Mouse (Mus musculus): ENCODE results near the gene Kcnj6. TPM values are rescaled to one million over a fixed set of nuclear protein-coding genes. Genes with fewer than 3 reads are reported as not detected.

Kcnj6 gene
- total RNA-seq, 2 experiments from 2014 or later = not detected

- no peak for DNase-seq
Measured at GRCm38 (mm10) chr16:94931343-94932301, 65.9 kb downstream of the Kcnj6 start.

DNA sequence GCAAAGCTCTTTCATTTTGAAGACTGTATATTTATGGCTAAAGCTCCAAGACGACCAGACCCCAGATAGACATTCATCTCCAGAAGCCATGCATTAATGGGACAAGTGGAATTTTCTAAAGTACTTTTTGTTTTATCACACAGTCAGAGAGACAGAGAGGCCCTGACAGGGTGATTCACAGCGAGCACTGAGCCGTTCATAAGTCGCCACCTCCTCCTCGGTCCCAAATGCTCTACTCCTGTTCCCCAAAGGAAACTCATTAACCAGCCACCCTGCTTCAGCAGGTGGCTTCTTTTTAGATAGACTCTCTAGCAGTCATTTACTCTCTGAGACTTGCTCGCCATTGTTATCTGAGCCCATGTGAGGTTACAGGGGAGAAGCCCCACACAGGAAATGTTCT, 72.1 kb downstream of the Kcnj6 start:
- no peak for DNase-seq

DNA sequence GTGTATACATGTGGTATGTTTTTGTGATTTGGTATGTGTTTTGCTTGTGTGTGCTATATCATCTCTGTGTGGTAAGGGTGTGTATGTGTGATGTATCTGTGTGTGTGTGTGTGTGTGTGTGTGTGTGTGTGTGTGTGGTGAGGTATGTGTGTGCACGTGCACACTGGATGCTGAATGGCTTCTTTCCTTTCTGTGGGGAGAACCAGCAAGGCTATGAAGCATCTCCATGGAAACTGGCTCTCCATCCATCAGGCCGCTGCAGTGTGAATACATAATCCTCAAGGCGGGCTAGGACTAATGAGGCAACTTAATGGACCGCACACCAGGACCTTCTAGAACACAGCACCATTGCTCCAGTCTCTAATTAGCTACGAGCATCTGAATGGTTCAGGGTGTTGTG, 78.3 kb downstream of the Kcnj6 start:
- DNase-seq = no peak

DNA sequence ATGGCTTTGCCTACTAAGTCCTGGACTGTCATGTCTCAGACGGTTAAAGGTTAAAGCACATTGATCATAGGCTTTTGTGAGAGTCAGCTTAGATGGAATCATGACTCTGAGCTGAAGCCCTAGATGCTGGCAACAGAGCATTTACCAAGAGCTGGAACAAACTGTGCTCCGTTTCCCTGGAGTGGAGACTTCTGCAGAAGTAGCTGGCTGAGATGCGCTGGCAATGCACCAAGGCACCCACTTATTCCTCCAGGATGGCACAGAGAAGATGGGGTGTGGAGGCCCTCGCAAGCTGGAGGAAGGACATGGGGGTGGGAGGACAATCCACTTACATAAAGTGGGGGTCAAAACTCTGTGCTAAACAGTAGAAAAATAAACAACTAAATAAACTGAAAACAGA, 91.5 kb downstream of the Kcnj6 start:
- no peak for DNase-seq

DNA sequence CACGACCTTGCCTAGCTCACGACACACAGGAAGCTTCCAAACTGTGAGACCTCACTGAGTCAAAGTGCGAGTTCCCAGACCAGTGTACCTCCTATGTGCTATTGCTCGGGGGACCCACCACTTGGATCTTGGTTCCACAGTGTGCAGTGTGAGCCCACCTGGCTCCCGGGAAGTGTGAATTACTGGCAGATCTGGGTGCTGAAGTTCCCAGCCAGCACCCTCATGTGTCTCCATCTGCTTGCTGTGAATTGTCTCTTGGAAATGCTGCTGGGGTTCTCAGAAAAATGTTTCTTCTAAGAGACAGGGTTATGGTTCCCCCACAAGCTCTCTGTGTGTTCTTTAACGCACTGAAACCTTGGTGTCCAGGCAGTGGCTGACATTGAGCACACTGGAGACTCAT, 98.7 kb downstream of the Kcnj6 start:
- no peak for DNase-seq

- DNase-seq = no peak
Measured at GRCm38 (mm10) chr16:94892162-94892650, 105.3 kb downstream of the Kcnj6 start.

DNA sequence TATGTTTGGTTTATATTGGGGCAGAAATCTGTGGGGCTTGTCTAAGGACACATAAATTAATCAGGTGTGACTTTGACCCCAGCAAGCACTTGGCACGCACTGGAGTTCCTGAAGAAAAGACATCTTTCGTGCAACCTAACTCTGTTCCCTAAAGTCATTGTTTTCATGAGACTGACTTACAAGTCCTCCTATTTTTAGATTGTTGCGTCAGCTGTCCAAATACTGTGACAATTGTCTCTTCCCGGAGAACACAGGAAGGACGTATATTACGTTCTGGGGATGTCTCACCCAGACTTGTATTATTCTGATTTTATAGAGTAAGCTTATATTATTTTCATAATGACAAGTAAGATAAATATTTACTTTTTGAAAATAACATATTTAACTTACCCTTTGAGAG, 106.9 kb downstream of the Kcnj6 start:
- DNase-seq = no peak

- DNase-seq = no peak
Measured at GRCm38 (mm10) chr16:94890056-94890455, 107.4 kb downstream of the Kcnj6 start.

DNA sequence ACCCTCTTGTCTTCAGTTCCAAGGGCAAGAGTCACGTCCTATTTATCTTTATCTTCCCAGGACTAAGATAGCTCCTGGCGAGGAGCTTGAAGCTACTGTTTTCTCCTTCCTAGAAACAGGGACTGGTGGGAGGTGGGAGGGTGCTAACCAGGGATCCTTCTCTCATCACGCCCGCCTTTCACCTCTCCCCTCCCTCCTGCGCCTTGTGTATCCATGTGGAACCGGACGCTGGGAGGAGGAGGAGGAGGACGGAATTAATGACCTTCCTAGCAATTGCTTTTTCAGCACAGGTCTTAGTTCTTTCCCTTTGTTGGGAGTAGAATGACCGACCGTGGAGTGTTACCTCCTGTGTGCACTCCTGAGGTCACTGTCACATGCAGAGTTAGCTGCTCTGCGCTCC, 108.9 kb downstream of the Kcnj6 start:
- no peak for DNase-seq

GRCm38 (mm10) chr16:94886398-94886797, 111.1 kb downstream of the Kcnj6 start:
- DNase-seq = no peak

DNA sequence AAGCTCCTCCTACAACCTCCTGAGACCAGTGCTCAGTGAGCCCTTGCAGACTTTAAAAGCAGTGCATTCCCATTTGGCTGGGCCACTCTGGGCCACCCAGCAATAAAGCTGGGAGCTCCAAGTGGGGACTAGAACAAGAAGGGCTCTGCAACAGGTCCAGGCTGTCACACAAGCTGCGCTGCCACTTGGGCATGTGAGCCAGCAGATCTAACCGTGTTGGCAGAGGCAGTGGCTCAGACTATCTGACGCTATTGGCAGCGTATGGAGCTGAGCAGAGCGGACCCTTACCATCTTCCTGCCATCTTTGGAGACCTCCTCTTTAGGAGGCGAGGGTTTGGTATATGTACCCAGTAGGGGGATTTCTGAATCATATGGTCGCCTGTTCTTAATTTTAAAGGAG, 112.4 kb downstream of the Kcnj6 start:
- no peak for DNase-seq

- DNase-seq = no peak
Measured at GRCm38 (mm10) chr16:94883909-94884308, 113.6 kb downstream of the Kcnj6 start.

DNA sequence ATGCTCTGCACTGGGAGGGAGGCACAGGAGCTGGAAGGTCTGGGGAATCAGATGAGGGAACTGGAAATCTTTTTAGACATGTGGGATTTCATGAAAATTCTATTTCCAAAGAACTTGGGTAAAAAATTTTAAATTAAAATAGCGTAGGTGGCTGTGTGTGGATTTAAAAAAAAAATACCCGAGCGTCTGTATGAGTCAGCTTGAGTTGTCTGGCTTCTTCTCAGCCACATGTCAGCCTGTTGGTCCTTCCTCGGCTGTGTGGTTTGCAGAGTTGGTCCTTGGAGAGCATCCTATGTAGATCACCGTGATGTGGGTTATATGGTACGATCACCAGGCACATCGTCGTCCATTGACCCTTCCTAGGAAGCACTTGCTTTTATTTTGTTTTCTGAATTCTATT, 114.3 kb downstream of the Kcnj6 start:
- no peak for DNase-seq

- DNase-seq = no peak
Measured at GRCm38 (mm10) chr16:94882111-94882510, 115.4 kb downstream of the Kcnj6 start.

DNA sequence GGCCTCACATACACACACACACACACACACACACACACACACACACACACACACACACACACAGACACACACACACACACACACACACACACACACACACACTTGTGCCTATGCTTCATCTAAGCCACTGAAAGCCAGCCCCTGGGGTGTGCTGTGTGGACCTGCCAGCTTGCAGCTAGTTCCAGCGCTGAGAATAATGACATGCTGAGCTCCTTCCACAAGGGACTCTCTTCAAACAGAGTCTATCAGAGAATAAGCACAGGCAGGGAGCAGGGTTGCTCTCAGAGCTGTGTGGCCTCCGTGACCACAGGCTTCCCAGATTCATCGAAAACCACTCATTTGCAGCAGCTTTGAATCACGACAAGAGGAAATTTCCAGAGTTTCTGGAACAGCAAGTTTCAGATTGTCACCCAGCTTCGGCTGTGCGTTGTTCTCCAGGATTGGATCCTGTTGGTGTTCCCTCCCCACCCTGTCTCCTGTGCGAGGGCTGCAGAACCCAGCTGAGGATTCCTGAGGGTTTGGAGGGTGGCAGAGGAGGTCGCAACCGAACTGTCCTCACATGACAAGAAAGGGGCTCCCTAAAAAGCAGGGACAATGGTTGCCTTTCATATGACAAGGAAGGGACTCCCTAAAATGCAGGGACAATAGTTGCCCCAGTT, 124.8 kb downstream of the Kcnj6 start:
- DNase-seq = no peak

GRCm38 (mm10) chr16:94868354-94868753, 129.1 kb downstream of the Kcnj6 start:
- DNase-seq = no peak

GRCm38 (mm10) chr16:94866300-94866956, 131.1 kb downstream of the Kcnj6 start:
- DNase-seq = no peak

- no peak for DNase-seq
Measured at GRCm38 (mm10) chr16:94865796-94866195, 131.7 kb downstream of the Kcnj6 start.

GRCm38 (mm10) chr16:94865101-94865500, 132.4 kb downstream of the Kcnj6 start:
- DNase-seq = no peak

GRCm38 (mm10) chr16:94863475-94863874, 134.0 kb downstream of the Kcnj6 start:
- no peak for DNase-seq

DNA sequence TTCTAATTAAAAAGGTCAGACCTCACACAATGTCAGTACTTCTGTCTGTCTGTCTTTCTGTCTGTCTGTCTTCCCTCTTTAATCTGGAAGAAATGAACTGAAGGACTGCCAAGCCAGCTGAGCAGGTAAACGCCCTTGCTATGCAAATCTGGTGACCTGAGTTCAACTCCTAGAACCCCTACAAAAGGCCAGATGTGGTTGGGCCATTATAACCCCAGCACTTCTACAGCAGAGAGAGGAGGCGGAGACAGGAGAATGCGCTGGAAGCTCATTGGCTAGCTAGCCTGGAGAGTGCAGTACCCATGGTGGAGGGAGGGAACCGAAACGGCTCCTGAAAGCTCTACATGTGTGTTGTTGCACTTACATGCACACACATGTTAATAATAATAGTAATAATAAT, 141.5 kb downstream of the Kcnj6 start:
- no peak for DNase-seq

DNA sequence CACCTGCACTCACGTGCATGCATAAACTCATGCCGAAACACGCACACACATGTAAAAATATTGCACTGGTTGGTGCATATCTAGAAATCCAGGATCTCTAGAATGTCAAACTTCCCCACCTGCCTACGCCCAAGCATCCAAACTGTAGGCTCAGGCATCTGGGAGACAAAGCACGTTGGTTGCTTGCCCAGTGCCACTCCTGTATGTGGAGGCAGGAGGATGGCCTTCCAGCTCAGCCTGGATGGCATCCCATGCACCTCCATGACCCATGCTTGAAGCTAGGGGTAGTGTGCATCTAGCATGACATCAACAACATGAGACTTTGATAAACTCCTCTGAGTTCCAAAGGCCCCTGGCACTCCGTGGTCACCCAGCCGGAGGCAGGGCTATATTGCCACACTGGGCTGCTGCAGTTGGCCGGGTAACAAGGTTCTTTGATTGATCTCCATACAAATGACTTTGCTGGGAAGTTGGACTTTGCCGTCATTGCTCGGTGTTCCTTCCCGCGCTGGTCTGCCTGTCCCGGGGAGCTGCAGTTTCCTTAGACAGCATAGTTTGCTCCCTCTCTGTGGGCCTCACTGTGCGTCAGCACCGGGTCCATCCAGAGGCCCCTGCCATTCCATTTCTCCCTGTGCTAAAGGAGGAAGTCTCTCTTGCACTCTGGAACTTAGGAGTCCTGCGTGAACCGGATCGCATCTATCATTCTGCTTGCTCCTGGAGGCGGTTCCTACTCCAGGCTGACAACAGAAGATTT, 144.9 kb downstream of the Kcnj6 start:
- no peak for DNase-seq

Measured in gastrocnemius, postnatal 25 days (tissue).